Mouse (Mus musculus) small intestine, adult 10 weeks (tissue): ENCODE measurements around the gene Apba2. TPM values are rescaled to one million over a fixed set of nuclear protein-coding genes. Genes with fewer than 3 reads are reported as not detected.

ENCODE experiments used
- polyA plus RNA-seq: library from polyadenylated mRNA; stranded (reverse); fragments of 350-450 nt; fragmentation: Illumina TruSeq; extraction: RNeasy Lipid Tissue Mini Kit (QIAGEN cat#74804); gene quantifications from one replicate; pipeline ENCODE4 v1.2.3, GENCODE M21; 2014; ENCODE audit warnings: low replicate concordance

The Apba2 gene
- polyA plus RNA-seq, result not detected

DNA sequence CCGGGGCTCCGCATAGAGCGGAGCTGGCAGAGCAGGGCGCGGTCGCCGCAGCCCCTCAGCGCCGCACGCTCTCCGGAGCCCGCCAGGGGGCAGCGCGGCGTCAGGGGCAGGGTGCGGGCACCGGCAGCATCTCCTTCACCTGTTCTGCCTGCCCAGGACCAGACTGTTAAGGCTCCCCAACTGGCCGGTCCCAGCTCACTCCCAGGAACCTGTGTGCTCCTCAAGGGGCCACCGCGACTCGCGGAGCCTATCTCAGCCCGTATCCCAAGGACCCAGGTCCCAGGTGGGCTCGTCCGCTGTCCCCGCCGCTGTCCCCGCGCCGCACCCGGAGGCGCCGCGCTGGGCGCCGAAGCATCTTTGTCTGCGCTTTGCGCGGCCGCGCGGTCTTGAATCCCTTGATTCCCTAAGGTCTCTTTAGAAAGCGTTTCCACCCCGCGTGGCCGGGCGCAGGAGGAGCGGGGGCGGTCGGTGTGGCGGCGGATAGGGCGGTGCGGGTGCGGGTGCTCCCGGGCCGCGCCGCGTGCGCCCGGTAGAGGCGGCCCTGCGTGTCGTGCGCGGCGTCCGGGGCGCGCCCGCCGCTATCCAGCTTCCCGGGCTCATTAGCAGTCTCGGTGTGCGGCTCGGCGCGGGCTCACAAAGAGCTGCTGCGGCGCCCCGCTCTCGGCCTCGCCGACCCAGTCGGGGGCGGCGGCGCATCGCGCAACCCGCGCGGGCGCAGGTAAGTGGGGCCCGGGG lies at the start of gene Apba2:
Gene Apba2, plus strand, starts transcription at position 171 of the 735 bp plus-strand sequence.

Other genes starting within 250 kb of the Apba2 start
- gene Mtmr10, start 214.1 kb upstream of the Apba2 start, polyA plus RNA-seq, result 9.1 TPM
- 2.0 TPM for gene Fan1, start 127.6 kb upstream of the Apba2 start, polyA plus RNA-seq
- 34.8 TPM for gene Mphosph10, start 109.4 kb upstream of the Apba2 start, polyA plus RNA-seq
- gene Mcee, start 109.1 kb upstream of the Apba2 start, polyA plus RNA-seq, result 156 TPM